Mouse (Mus musculus) natural killer cell, adult 2 months (primary cell): ENCODE data around the gene Qrfpr.

Source experiments
- DNase-seq, 2 experiments: peaks; one replicate each; pipeline ENCODE4 v3.0.0; 2022; ENCODE audit warnings: low spot score in 2 of 2

Gene Qrfpr

DNA sequence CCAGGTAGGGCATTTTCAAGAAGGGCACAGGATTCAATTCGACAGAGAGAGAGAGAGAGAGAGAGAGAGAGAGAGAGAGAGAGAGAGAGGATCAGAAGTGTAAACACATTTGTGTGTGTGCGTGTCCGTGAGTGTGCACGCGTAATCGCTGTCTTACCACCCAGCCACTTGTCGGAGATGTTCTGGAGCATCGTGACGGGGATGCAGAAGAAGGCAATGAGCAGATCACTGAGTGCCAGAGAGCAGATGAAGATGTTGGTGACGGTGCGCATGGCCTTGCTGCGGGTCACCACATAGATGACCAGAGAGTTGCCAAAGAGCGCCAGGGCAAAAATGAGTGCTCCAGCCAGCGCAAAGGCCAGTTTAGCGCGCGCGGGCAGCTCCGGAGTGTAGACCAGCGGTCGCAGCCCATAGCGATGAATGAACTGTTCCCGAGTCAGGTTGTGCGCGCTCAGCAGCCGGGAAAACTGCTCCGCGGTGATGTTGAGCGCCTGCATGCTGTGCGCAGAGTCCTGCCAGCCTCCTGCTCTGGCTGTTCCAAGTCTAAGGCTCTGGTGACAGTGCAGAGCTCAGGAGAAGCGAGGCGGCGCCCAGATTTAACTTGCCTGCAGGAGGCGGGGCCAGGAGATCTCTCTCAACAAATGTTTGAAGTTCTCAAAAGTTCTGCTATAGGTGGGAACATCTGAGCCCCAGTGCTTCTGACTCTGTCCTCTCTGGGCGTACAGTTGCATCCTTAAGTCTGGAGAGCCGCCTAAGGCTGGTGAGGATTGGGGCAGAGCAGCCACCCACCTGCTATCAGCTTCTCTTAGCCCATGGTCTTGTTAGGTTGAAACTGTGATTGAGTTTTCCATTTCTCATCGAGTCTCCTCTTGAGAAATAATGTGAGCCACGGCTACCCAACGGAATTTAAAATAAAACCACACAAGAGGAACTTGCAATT, at the start of gene Qrfpr:
Gene Qrfpr (minus strand): TSS at position 571 of the 940 bp plus-strand sequence.
- no peak for DNase-seq

DNA sequence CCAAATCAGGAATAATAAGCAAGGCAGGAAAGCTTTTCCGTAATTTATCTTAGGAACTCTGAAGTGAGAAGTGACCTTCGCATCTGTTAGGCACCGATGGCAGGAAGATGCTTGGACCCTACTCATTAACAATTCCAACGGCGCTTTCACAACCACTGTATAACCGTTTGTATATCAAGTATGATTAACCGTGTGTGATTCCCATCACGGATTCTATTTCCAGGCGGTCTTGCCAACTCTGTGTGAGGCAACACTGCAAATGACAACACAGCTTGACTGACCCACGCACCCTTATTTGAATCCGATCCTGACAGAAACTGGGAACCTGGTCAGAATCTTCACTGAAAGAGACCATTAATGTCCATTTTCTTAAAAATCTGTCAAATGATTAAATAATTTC, 41.8 kb upstream of the Qrfpr start:
- DNase-seq = no peak

DNA sequence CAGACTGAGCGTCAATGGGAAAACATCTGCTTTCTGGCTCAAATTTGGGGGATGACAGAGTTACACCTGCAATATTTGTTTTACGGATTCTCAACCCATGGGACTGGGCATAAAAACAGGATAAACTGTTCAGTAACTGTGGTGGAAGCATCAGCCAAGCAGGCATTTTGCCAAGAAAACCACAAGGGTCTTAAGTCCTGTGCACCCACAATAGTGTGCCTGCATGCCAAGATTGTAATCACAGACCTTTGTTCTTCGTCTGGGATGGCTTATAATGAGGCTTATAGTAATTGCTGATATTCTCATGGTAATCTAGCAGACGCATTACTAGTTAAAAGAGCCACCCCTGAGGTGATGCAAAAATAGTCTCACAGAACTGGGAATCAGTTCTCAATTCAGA, 41.2 kb upstream of the Qrfpr start:
- DNase-seq = no peak

DNA sequence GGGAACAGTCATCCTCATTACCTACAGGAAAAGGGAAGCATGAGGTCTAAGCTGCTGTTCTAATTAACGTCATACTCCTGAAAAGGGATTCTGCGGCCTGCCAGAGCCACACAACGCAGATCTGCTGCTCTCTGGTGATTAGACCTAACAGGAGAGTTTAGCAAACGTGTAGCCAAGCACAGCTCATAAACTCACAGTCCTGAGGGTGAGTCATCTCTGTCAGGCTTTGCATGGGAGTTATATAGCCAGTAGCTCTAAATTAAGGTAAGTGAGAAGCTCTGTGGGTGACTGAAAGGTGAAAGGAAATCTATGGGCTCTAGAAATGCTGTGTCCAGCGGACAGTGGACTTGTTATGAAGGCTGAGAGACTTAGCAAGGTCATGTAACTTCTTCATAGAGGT, 28.5 kb upstream of the Qrfpr start:
- no peak for DNase-seq

DNA sequence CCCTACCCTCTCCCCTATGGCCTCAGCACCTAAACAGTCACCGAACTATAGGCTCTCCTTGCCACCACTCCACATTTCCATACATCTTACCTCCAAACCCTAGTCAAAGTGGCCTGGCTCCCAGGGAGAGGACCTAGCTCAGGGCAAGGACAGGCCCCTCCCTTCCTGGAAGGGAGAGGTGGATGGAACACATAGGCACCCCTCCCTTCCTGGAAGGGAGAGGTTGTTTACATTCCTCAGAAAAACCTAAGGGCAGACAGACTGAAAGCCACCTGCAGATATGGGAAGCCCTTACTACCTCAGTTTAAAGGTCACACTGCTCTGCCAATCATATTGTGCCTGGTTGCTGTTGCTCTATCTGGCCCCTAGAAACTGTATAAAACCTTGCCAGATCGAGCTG, 26.3 kb upstream of the Qrfpr start:
- DNase-seq = no peak

DNA sequence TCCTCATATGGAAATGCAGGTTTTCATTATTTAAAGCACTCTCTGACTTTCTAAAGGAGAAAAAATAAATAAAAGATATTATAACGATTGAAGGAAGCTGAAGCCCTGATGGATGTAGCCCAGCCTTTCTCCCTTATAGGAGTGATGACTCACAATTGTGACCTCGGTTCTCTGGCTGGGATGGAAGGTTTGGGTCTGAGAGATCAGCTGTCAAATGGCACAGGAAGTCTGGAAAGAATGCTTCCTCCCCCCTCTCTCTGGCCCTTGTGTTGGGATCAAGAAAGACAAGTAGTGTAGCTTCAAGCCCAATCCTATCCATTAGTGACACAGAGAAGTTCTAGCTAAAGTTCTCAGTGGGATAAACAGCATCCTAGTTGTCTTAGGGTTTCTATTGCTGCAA, 7.8 kb upstream of the Qrfpr start:
- no peak for DNase-seq

DNA sequence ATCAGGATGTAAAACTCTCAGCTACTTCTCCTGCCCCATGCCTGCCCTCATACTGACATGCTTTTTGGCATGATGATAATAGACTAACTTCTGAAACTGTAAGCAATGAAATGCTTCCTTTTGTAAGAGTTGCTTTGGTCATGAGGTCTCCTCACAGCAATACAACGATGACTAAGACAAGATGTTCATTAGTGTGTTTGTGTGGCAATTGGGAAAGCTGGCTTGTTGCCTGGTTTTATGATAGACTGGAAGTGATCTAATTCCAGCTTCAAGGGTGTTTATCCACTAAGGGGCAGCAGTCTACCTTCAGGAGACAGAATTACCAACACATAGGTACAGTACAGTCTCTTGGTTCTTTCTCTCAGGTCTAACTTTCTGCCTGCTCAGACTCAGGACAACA, 5.1 kb upstream of the Qrfpr start:
- no peak for DNase-seq

DNA sequence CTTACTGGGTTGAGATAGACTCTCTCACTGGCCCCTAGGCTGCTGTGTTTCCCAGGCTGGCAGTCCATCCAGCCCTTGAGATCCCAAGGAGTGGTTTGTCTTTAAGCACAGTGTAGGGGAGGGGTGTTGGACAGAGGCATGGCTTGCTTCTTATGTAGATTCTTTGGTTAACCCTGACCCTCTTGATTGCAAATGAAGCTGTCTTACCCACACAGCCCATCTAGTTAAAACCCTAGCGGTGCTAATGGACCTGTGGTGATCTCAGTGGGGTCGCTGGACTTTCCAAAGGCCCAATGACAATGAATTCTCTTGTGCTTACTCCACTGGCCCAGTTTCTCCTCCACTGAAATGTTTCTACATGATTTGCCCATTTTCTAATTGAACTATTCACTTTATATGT, 1.2 kb upstream of the Qrfpr start:
- no peak for DNase-seq

DNA sequence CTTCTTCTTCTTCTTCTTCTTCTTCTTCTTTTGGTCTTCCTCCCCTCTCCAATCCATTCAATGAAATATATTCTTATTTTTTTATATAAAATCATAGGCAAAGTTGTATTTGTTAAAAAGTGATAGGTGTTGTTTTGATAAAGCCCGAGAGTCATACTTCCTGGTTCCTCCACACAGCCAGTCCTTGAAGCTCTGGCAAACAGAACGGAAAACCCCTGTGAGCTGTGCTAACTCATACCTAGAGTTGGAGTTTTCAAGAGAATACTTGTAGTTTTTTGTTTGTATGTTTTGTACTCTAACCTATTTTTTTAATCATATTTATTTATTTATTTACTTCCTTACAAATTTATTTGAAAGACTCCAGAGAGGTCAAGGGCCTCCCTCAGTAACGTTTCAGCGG, 9.4 kb downstream of the Qrfpr start:
- no peak for DNase-seq

DNA sequence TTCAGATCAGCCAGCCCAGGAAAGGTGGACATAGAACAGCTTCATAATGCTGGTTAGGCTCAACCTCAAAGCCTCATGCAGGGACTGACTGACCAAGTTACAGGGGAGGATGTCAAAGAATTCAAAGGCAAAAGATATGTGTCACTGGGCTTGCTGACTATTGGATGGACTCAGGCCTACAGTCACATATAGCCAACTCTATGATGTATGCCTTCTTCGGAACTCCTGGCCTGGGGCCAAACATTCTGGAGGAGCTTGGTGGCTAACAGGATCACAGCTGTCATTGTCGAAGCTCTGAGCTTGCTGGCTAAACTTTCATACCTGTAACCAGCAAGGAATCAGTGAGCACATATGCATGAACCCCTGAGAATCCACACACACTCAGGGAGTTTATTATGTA, 11.2 kb downstream of the Qrfpr start:
- no peak for DNase-seq

DNA sequence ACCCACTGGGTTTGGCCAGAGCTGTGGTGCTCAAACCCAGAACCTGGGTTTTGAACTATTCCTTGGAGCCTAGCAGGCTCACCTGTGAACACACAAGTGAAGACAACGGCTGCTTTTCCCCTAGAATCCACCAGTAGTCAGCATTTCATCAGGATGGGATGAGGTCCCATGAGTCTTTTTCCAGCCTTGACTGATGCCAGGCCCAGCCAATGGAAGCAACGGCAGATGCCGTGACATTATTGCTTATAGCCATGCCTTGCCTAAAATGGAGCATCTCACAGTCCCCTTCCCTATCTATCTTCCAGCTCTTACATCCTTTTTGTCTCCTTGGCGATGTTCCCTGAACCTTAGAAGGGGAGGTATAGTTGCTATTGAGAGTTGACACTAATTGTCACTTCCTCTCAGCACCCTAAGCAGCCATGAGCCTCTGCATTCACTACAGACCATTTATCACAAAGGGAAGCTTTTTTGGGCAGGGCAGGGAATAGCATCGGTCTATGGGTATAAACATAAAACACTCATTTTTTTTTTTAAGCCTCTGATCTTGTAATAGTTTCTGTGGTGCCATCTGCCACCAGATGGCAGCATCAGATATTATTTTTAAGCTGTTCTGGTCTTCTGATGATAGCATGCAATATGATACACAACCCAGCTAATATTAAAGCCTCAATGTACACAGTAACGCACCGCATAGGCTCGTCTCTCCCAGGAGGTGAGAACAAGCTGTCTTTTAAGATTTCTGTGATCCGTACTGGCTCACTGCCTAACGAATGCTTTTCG, 12.1 kb downstream of the Qrfpr start:
- DNase-seq = no peak

DNA sequence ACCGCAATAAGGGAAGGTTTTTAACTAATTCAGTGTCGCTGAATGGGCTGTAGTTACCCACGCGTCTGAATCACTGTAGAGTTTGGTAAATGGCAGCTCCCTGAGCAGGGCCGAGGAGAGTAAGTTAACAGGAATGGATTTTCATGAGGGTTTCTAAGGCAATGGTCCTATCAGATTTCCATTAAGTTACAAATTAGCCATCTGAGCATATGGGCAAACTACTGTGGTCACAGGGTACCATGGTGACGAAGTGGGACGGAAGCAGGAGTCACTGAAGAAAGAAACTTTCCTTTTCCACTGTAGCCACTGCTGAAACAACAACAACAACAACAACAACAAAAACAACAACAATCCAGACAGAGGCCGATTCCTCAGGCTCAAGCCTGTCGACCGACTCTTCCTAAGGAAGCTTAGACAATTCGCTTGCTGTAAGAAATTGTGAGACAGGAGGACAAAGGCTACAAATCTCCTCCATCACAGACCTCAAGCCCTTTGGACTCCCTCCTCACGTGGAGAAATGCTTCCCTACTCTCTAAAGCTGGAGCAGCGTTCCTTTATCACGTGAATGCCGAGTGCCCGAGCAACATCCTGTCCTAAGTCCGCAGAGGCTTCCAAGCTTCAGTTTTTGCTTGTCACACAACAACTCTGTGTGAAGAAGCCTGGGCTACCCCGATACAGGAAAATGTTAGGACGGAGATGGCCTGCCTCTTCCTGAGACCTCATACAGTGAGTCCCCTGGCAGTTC, 14.4 kb downstream of the Qrfpr start:
- no peak for DNase-seq

DNA sequence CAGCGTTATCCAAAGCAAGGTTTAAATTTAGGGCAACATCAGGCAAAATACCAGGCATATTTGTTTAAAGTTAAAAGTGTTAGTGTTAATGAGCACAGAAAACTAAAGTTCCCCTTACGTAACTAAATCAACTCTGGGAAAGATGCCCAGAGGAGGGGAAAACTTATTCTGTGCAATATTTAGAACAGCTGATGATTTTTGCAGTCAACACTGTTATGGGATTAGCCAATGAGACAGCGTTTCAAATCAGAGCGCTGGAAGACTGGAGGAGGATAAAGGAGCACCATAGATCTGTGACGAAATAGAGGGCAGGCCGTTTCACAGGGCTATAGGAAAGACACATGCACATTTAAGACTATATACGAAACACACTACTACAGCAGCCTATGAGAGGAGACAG, 19.2 kb downstream of the Qrfpr start:
- DNase-seq = no peak

DNA sequence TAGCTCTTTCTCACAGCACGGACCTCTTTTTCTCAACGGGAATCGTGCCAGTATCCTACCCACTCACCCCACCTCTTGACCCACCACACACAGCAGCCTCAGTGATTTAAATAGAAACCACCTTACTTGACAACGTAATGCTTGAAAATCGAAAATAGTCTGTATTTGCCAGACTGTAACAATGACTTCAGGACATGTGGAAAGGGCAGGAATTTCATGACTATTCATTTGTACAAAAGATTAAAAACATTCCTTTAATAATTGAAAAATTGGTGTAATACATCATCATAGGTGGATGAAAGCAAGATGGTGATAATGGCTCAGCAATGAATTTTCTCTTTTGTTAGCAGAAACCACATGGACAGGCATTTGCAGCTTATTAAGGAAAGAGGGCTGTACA, 21.0 kb downstream of the Qrfpr start:
- DNase-seq = no peak

DNA sequence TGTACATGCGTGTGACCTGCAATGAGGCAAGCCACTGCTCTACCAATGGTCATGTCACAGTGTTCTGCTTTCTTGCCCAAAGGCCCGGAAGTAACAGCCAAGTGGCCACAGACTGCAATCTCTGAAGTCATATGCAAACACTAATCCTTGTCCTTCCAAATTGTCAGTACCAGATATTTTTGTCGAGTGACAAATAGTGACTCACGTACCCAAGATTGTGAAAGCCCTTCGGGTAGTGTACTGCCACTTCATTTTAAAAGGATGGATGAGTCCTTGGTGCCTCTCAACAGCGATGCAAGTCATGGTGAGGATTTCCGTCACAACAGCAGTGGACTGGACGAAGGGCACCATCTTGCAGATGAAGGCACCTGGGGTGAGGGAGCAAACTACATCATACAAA, 32.9 kb downstream of the Qrfpr start:
- no peak for DNase-seq

DNA sequence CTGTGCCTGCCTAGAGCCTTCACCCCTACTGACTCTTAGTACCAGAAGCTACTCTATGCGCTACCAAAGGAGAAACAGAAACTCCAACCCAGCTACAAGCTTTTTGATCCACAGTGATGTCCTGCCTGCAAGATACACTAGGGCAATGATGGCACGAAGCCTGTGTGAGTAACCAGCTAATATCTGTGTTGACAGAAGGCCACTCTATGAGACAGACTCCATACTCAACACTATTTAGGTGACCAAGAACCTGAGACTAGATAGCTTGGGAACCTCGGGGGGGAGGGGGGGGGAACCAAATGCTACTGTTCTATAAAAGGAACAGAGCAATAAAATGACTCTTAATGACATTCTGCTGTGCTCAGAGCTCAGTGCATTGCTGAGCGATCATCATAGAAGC, 35.6 kb downstream of the Qrfpr start:
- no peak for DNase-seq

DNA sequence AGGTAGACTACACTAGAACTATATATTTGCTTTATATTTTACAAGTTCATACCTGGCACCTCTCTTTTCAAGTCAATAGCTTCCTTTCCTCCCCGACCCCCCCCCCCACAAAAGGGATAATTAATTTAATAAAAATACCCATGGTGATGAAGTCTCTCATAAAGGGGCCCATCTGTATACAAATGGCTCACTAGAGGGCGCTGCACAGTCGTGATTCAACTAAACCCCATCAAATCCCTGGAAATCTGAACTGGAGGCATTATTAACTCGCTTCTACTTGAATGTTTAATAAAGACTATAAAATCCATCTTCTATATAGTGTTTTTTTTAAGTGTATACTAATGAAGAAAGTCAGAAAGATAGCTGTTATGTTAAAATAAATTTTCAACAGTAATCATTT, 40.6 kb downstream of the Qrfpr start:
- DNase-seq = no peak

DNA sequence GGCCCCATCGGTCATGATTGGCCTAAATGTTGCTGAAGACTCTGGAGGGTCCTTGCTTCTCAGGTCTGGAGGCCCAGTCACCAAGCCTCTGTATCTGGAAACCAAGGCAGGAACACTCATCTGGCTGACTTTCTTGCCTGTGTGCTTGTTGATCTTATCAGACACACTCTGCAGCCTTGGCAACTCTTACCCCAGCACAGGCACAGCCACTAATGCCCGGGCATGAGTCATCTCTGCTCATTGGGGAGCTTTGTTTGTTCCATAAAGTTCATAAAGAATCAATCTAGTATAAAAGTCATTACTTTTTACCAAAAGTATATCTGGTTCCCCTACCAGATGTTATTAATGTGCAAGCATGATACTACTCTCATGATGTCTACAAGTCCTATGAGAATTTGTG, 48.4 kb downstream of the Qrfpr start:
- no peak for DNase-seq

DNA sequence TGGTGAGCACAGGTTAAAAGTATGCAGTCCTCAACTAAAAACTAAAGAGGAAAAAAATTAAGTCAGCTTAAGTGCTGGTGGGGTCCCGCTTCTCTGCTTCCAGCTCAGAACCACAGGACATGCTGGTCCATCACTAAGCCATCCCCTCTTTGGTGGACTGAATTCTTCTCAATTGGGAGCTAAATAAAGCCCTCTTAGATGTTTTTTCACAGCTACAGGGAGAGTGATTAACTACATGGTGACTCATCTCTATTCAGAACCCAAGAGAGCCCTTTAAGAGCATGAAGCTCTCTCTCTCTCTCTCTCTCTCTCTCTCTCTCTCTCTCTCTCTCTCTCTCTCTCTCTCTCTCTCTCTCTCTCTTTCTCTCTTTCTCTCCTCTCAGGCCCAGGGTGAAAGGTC, 50.8 kb downstream of the Qrfpr start:
- no peak for DNase-seq

DNA sequence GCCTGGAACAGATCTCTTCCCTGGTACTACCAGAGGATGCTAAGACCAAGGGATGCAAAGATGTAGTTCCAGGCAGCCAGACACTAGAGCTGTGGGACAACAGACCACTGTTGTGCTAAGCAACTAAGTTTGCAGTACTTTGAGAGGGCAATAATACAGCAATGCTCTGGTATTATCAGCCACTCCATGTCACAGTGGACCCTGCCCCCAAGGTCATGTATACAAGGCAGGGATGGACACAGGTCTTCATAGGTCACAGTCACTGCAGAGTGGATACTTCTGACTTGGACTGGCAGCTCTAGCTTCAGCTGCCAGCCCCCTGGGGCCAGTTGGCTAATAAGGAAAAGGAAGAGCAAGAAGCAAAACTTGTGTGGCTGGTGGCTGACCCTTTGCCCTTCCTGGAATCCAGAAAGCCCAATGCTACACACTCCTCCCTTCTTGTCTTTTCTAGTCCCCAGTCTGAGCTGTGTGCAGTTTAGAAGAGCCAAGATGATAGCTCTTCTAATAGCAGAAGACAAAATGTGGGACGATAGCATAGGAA, 51.4 kb downstream of the Qrfpr start:
- no peak for DNase-seq

DNA sequence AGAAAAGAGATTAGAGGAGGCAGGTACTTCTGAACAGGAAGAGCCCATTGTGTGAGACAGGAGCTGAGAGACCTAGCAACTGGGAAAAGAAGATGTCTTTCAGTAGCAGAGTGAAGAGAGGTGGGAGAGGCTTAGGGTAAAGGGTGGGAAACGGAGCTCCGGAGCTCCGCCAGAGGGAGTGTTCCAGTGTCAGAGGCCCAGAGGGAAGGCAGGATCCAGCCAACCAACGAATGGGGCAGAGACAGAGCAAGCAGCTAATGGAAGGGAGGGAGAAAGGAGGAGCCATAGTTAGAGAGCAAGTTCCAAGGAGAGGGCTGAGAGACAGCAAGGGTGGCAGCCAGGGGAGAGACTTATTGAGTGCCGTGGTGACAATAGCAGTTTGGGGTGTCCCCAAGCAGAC, 66.8 kb downstream of the Qrfpr start:
- no peak for DNase-seq
